ENCODE assay signal across 25 mouse cellular contexts in genomic region chr4:120317541-120317940, GRCm38 (mm10). TPM values are rescaled to one million over a fixed set of nuclear protein-coding genes. Genes with fewer than 3 reads are reported as not detected.
"Had no signal": no experiment of that assay in that cellular context is flagged by ENCODE, and none has a peak within 500 bp of the region (broad histone marks: within the 10 kb centered on the region; RNA-seq: fewer than 3 reads in every experiment).

No protein-coding gene starts in this region.

- H3K9me3 ChIP-seq: lung, embryonic 15.5 days; neural tube, embryonic 12.5 days; neural tube, embryonic 15.5 days had no signal

- H3K27ac ChIP-seq: left cerebral cortex, adult 2 months; liver, embryonic 14.5 days; lung, embryonic 15.5 days; neural tube, embryonic 12.5 days; neural tube, embryonic 15.5 days; stomach, postnatal 0 days had no signal

- H3K4me1 ChIP-seq: lung, embryonic 15.5 days; neural tube, embryonic 12.5 days; neural tube, embryonic 15.5 days had no signal

- H3K4me2 ChIP-seq: lung, embryonic 15.5 days; midbrain, embryonic 11.5 days; neural tube, embryonic 12.5 days; neural tube, embryonic 15.5 days had no signal

- H3K27me3 ChIP-seq: lung, embryonic 15.5 days; neural tube, embryonic 12.5 days; neural tube, embryonic 15.5 days had no signal

- DNase-seq: kidney, adult 9 months; kidney, postnatal 14 days; kidney, postnatal 4 days; layer of hippocampus, adult 9-11 months; layer of hippocampus, postnatal 36 days; liver, postnatal 0 days; lung, postnatal 14 days; lung, postnatal 4 days; midbrain, embryonic 14.5 days; right cerebral cortex, adult 18-20 months; right cerebral cortex, postnatal 14 days; right cerebral cortex, postnatal 4 days; thymus, adult 2 months; thymus, postnatal 14 days; thymus, postnatal 4 days had no signal

- H3K4me3 ChIP-seq: left cerebral cortex, adult 2 months; lung, embryonic 15.5 days; neural tube, embryonic 12.5 days; neural tube, embryonic 15.5 days had no signal

- H3K36me3 ChIP-seq: lung, embryonic 15.5 days; neural tube, embryonic 12.5 days; neural tube, embryonic 15.5 days had no signal

- ATAC-seq: liver, postnatal 0 days had no signal

- H3K9ac ChIP-seq: liver, embryonic 14.5 days; liver, postnatal 0 days; lung, embryonic 15.5 days; neural tube, embryonic 12.5 days; neural tube, embryonic 15.5 days had no signal

RNA-seq across cellular contexts. Expression of gene Foxo6, which starts 30.4 kb away (rescaled TPM):
- total RNA-seq: liver, adult 2 months; megakaryocyte progenitor cell, adult 5-6 weeks; megakaryocyte-erythroid progenitor cell, adult 5-6 weeks had no signal
- polyA plus RNA-seq: liver, postnatal 0 days had no signal
